Mouse (Mus musculus): ENCODE results near the gene Gbe1. TPM values are rescaled to one million over a fixed set of nuclear protein-coding genes. Genes with fewer than 3 reads are reported as not detected.

Gbe1 gene
- polyA plus RNA-seq, 1 experiment from 2014 or later: 26.1 TPM

- TF ChIP-seq CTCF (IDR thresholded peaks at IDR 0.05; ENCODE audit: low read depth): no peak
- no peaks in the 10 kb centered on the region for H3K36me3 ChIP-seq (ENCODE audit: control insufficient read depth, insufficient read depth)
- H3K9me3 ChIP-seq (ENCODE audit: control insufficient read depth): no peaks in the 10 kb centered on the region
- no peak for ATAC-seq
- no peak overlapping the region for H3K4me2 ChIP-seq (replicated peaks; ENCODE audit: low read depth)
- H3K9ac ChIP-seq (ENCODE audit: low read depth, low read length): no peak overlapping the region
- WGBS: 78% methylated on average over 6 of the region's 6 CpGs
- H3K27me3 ChIP-seq (replicated peaks; ENCODE audit: control insufficient read depth, insufficient read depth, low read length): no peaks in the 10 kb centered on the region
- H3K4me1 ChIP-seq (replicated peaks; ENCODE audit: control insufficient read depth, insufficient read depth, low read length): no peaks in the 10 kb centered on the region
- no peak overlapping the region for H3K27ac ChIP-seq (ENCODE audit: low read depth, low read length)
- no peak overlapping the region for H3K4me3 ChIP-seq (ENCODE audit: low read depth, low read length)
These were observed 135.8 kb downstream of the Gbe1 start for GRCm38 (mm10) chr16:70449520-70449919.

- Histone ChIP-seq H3K4me1 (replicated peaks; ENCODE audit: control insufficient read depth, insufficient read depth, low read length) (no peaks in the 10 kb centered on the region), H3K27me3 (replicated peaks; ENCODE audit: control insufficient read depth, insufficient read depth, low read length) (no peaks in the 10 kb centered on the region), H3K27ac (ENCODE audit: low read depth, low read length) (no peak overlapping the region), H3K4me2 (replicated peaks; ENCODE audit: low read depth) (no peak overlapping the region), H3K9ac (ENCODE audit: low read depth, low read length) (no peak overlapping the region), H3K36me3 (ENCODE audit: control insufficient read depth, insufficient read depth) (no peaks in the 10 kb centered on the region), H3K9me3 (ENCODE audit: control insufficient read depth) (no peaks in the 10 kb centered on the region), H3K4me3 (ENCODE audit: low read depth, low read length) (no peak overlapping the region)
- no peak for TF ChIP-seq CTCF (IDR thresholded peaks at IDR 0.05; ENCODE audit: low read depth)
- ATAC-seq: no peak
- WGBS: 72% methylated on average over 3 of the region's 3 CpGs
These were observed 161.8 kb downstream of the Gbe1 start for GRCm38 (mm10) chr16:70475583-70475982.

GRCm38 (mm10) chr16:70476161-70476560 is 162.4 kb downstream of the Gbe1 start:
- ATAC-seq: no peak

GRCm38 (mm10) chr16:70480494-70480893 is 166.7 kb downstream of the Gbe1 start:
- no peak for ATAC-seq

More at GRCm38 (mm10) chr16:70476161-70476560, 162.4 kb downstream of the Gbe1 start:
- no peak overlapping the region for H3K9ac ChIP-seq (ENCODE audit: low read depth, low read length)
- TF ChIP-seq CTCF (IDR thresholded peaks at IDR 0.05; ENCODE audit: low read depth): no peak
- 77% methylated on average over 4 of the region's 4 CpGs for WGBS
- H3K9me3 ChIP-seq (ENCODE audit: control insufficient read depth): no peaks in the 10 kb centered on the region
- H3K4me2 ChIP-seq (replicated peaks; ENCODE audit: low read depth): no peak overlapping the region
- H3K36me3 ChIP-seq (ENCODE audit: control insufficient read depth, insufficient read depth): no peaks in the 10 kb centered on the region
- no peak overlapping the region for H3K27ac ChIP-seq (ENCODE audit: low read depth, low read length)
- H3K4me1 ChIP-seq (replicated peaks; ENCODE audit: control insufficient read depth, insufficient read depth, low read length): no peaks in the 10 kb centered on the region
- H3K4me3 ChIP-seq (ENCODE audit: low read depth, low read length): no peak overlapping the region
- no peaks in the 10 kb centered on the region for H3K27me3 ChIP-seq (replicated peaks; ENCODE audit: control insufficient read depth, insufficient read depth, low read length)

GRCm38 (mm10) chr16:70506457-70506856 is 192.7 kb downstream of the Gbe1 start:
- no peaks in the 10 kb centered on the region for H3K4me1 ChIP-seq (replicated peaks; ENCODE audit: control insufficient read depth, insufficient read depth, low read length)
- no peak overlapping the region for H3K4me3 ChIP-seq (ENCODE audit: low read depth, low read length)
- no peak overlapping the region for H3K4me2 ChIP-seq (replicated peaks; ENCODE audit: low read depth)
- H3K36me3 ChIP-seq (ENCODE audit: control insufficient read depth, insufficient read depth): no peaks in the 10 kb centered on the region
- no peaks in the 10 kb centered on the region for H3K9me3 ChIP-seq (ENCODE audit: control insufficient read depth)
- TF ChIP-seq CTCF (IDR thresholded peaks at IDR 0.05; ENCODE audit: low read depth): no peak
- H3K27me3 ChIP-seq (replicated peaks; ENCODE audit: control insufficient read depth, insufficient read depth, low read length): no peaks in the 10 kb centered on the region
- 60% methylated on average over 1 of the region's 1 CpGs for WGBS
- H3K27ac ChIP-seq (ENCODE audit: low read depth, low read length): no peak overlapping the region
- ATAC-seq: no peak
- H3K9ac ChIP-seq (ENCODE audit: low read depth, low read length): no peak overlapping the region

More at GRCm38 (mm10) chr16:70480494-70480893, 166.7 kb downstream of the Gbe1 start:
- no peaks in the 10 kb centered on the region for H3K9me3 ChIP-seq (ENCODE audit: control insufficient read depth)
- H3K4me2 ChIP-seq (replicated peaks; ENCODE audit: low read depth): no peak overlapping the region
- no peaks in the 10 kb centered on the region for H3K4me1 ChIP-seq (replicated peaks; ENCODE audit: control insufficient read depth, insufficient read depth, low read length)
- H3K27ac ChIP-seq (ENCODE audit: low read depth, low read length): no peak overlapping the region
- 88% methylated on average over 3 of the region's 3 CpGs for WGBS
- no peaks in the 10 kb centered on the region for H3K36me3 ChIP-seq (ENCODE audit: control insufficient read depth, insufficient read depth)
- H3K4me3 ChIP-seq (ENCODE audit: low read depth, low read length): no peak overlapping the region
- no peaks in the 10 kb centered on the region for H3K27me3 ChIP-seq (replicated peaks; ENCODE audit: control insufficient read depth, insufficient read depth, low read length)
- TF ChIP-seq CTCF (IDR thresholded peaks at IDR 0.05; ENCODE audit: low read depth): no peak
- no peak overlapping the region for H3K9ac ChIP-seq (ENCODE audit: low read depth, low read length)

- no peak overlapping the region for H3K9ac ChIP-seq (ENCODE audit: low read depth, low read length)
- 86% methylated on average over 3 of the region's 3 CpGs for WGBS
- no peaks in the 10 kb centered on the region for H3K36me3 ChIP-seq (ENCODE audit: control insufficient read depth, insufficient read depth)
- TF ChIP-seq CTCF (IDR thresholded peaks at IDR 0.05; ENCODE audit: low read depth): no peak
- no peak overlapping the region for H3K4me3 ChIP-seq (ENCODE audit: low read depth, low read length)
- no peak overlapping the region for H3K4me2 ChIP-seq (replicated peaks; ENCODE audit: low read depth)
- no peaks in the 10 kb centered on the region for H3K27me3 ChIP-seq (replicated peaks; ENCODE audit: control insufficient read depth, insufficient read depth, low read length)
- H3K4me1 ChIP-seq (replicated peaks; ENCODE audit: control insufficient read depth, insufficient read depth, low read length): no peaks in the 10 kb centered on the region
- no peak overlapping the region for H3K27ac ChIP-seq (ENCODE audit: low read depth, low read length)
- no peaks in the 10 kb centered on the region for H3K9me3 ChIP-seq (ENCODE audit: control insufficient read depth)
- no peak for ATAC-seq
These were observed 197.2 kb downstream of the Gbe1 start for GRCm38 (mm10) chr16:70510938-70511337.

- H3K4me1 ChIP-seq (replicated peaks; ENCODE audit: control insufficient read depth, insufficient read depth, low read length): no peaks in the 10 kb centered on the region
- no peak for ATAC-seq
- no peaks in the 10 kb centered on the region for H3K27me3 ChIP-seq (replicated peaks; ENCODE audit: control insufficient read depth, insufficient read depth, low read length)
- 85% methylated on average over 2 of the region's 2 CpGs for WGBS
- no peaks in the 10 kb centered on the region for H3K9me3 ChIP-seq (ENCODE audit: control insufficient read depth)
- no peak for TF ChIP-seq CTCF (IDR thresholded peaks at IDR 0.05; ENCODE audit: low read depth)
- H3K4me2 ChIP-seq (replicated peaks; ENCODE audit: low read depth): no peak overlapping the region
- no peak overlapping the region for H3K9ac ChIP-seq (ENCODE audit: low read depth, low read length)
- no peaks in the 10 kb centered on the region for H3K36me3 ChIP-seq (ENCODE audit: control insufficient read depth, insufficient read depth)
- H3K4me3 ChIP-seq (ENCODE audit: low read depth, low read length): no peak overlapping the region
- no peak overlapping the region for H3K27ac ChIP-seq (ENCODE audit: low read depth, low read length)
These were observed 209.1 kb downstream of the Gbe1 start for GRCm38 (mm10) chr16:70522861-70523260.
